Mouse (Mus musculus): Measurements from ENCODE around the gene Glb1l.

Gene Glb1l

GRCm38 (mm10) chr1:75192452-75192851 is 18.2 kb downstream of the Glb1l start:
- DNase-seq: peak in 1 of 2 experiments; percentile 49

GRCm38 (mm10) chr1:75191622-75192402 is 18.8 kb downstream of the Glb1l start, which contains the start of the genes Ankzf1 and Atg9a:
TSS of gene Ankzf1 (plus strand) at chr1:75192151.
TSS of gene Atg9a (minus strand) at chr1:75192196.
- peak; percentile 91 to 92 for DNase-seq

GRCm38 (mm10) chr1:75191258-75191621 is 19.4 kb downstream of the Glb1l start:
- DNase-seq: no peak

GRCm38 (mm10) chr1:75190577-75190976 is 20.0 kb downstream of the Glb1l start:
- no peak for DNase-seq

GRCm38 (mm10) chr1:75187914-75188483 is 22.6 kb downstream of the Glb1l start:
- DNase-seq: no peak

GRCm38 (mm10) chr1:75187126-75187525 is 23.5 kb downstream of the Glb1l start:
- no peak for DNase-seq

GRCm38 (mm10) chr1:75185495-75185894 is 25.1 kb downstream of the Glb1l start:
- DNase-seq: peak; percentile 45 to 49

- no peak for DNase-seq
Measured at GRCm38 (mm10) chr1:75182160-75182559, 28.5 kb downstream of the Glb1l start.

GRCm38 (mm10) chr1:75181377-75181870 is 29.2 kb downstream of the Glb1l start:
- no peak for DNase-seq

- no peak for DNase-seq
Measured at GRCm38 (mm10) chr1:75180741-75181140, 29.9 kb downstream of the Glb1l start.

- peak; percentile 81 to 83 for DNase-seq
Measured at GRCm38 (mm10) chr1:75180105-75180590, 30.5 kb downstream of the Glb1l start, which contains the start of gene Abcb6. TSS of gene Abcb6 (minus strand) at chr1:75180392.

- peak; percentile 55 for DNase-seq
Measured at GRCm38 (mm10) chr1:75179334-75180104, 31.1 kb downstream of the Glb1l start.

GRCm38 (mm10) chr1:75168472-75169464 is 41.8 kb downstream of the Glb1l start, which contains the start of gene Zfand2b:
TSS of gene Zfand2b (plus strand) at chr1:75168646.
- peak; percentile 96 for DNase-seq

- DNase-seq: no peak
Measured at GRCm38 (mm10) chr1:75168093-75168471, 42.5 kb downstream of the Glb1l start.

- DNase-seq: no peak
Measured at GRCm38 (mm10) chr1:75160256-75160617, 50.4 kb downstream of the Glb1l start.

GRCm38 (mm10) chr1:75159540-75160255 is 50.9 kb downstream of the Glb1l start:
- DNase-seq: no peak

- no peak for DNase-seq
Measured at GRCm38 (mm10) chr1:75158990-75159389, 51.6 kb downstream of the Glb1l start.

GRCm38 (mm10) chr1:75155837-75156236 is 54.8 kb downstream of the Glb1l start:
- DNase-seq: no peak

GRCm38 (mm10) chr1:75148727-75149126 is 61.9 kb downstream of the Glb1l start:
- no peak for DNase-seq
